Mouse (Mus musculus): ENCODE data around the gene Ddx31. TPM values are rescaled to one million over a fixed set of nuclear protein-coding genes. Genes with fewer than 3 reads are reported as not detected.

The Ddx31 gene
- polyA plus RNA-seq, 1 experiment from 2014 or later = 10.5 TPM

GRCm38 (mm10) chr2:28818866-28819265 lies 21.3 kb upstream of the Ddx31 start:
- ChIA-PET CTCF (no interaction called here), POLR2A (interaction anchor here (0.7 kb wide), 1 partner anchor 10 kb away, joined by 4 read pairs; no protein-coding TSS in a partner anchor)
- no peak for TF ChIP-seq CTCF (IDR thresholded peaks at IDR 0.05)
- no peaks in the 10 kb centered on the region for H3K27me3 ChIP-seq
- in situ Hi-C loops (cut with MboI; ENCODE audit: low pct_unique_long_range_greater_than_20kb) = no loop called here
- no peak for DNase-seq (ENCODE audit: low read depth, low spot score)
- ATAC-seq = no peak

GRCm38 (mm10) chr2:28829265-28829664 lies 10.9 kb upstream of the Ddx31 start:
- no peaks in the 10 kb centered on the region for H3K27me3 ChIP-seq
- CTCF ChIA-PET = no interaction called here
- in situ Hi-C loops (cut with MboI; ENCODE audit: low pct_unique_long_range_greater_than_20kb) = no loop called here
- POLR2A ChIA-PET = no interaction called here
- ATAC-seq (no peak), DNase-seq (ENCODE audit: low read depth, low spot score) (no peak)
- peak; percentile 46 for TF ChIP-seq CTCF (IDR thresholded peaks at IDR 0.05)

GRCm38 (mm10) chr2:28836181-28836940 lies 3.8 kb upstream of the Ddx31 start:
- CTCF ChIA-PET = interaction anchor here (1.2 to 2.1 kb wide), 2 partner anchors 9 to 80 kb away, joined by 3 to 13 read pairs; no protein-coding TSS in a partner anchor
- POLR2A ChIA-PET = no interaction called here
- in situ Hi-C loops (cut with MboI; ENCODE audit: low pct_unique_long_range_greater_than_20kb) = no loop called here
- TF ChIP-seq CTCF (IDR thresholded peaks at IDR 0.05) = no peak
- H3K27me3 ChIP-seq = no peaks in the 10 kb centered on the region
- ATAC-seq = no peak
- no peak for DNase-seq (ENCODE audit: low read depth, low spot score)

- CTCF ChIA-PET = no interaction called here
- TF ChIP-seq CTCF (IDR thresholded peaks at IDR 0.05) = no peak
- POLR2A ChIA-PET = interaction anchor here (0.8 kb wide), 1 partner anchor 16 kb away, joined by 4 read pairs; no protein-coding TSS in a partner anchor
- in situ Hi-C loops (cut with MboI; ENCODE audit: low pct_unique_long_range_greater_than_20kb) = no loop called here
- DNase-seq (ENCODE audit: low read depth, low spot score) (no peak), ATAC-seq (no peak)
- H3K27me3 ChIP-seq = no peaks in the 10 kb centered on the region
Observed at GRCm38 (mm10) chr2:28839501-28840221, 545 bp upstream of the Ddx31 start.

- ATAC-seq (no peak), DNase-seq (ENCODE audit: low read depth, low spot score) (no peak)
- POLR2A ChIA-PET = no interaction called here
- CTCF ChIA-PET = interaction anchor here (1.5 to 2.4 kb wide), 2 partner anchors 9 to 86 kb away, joined by 3 to 9 read pairs; no protein-coding TSS in a partner anchor
- TF ChIP-seq CTCF (IDR thresholded peaks at IDR 0.05) = no peak
- in situ Hi-C loops (cut with MboI; ENCODE audit: low pct_unique_long_range_greater_than_20kb) = no loop called here
- H3K27me3 ChIP-seq = no peaks in the 10 kb centered on the region
Observed at GRCm38 (mm10) chr2:28842042-28842441, 1.8 kb downstream of the Ddx31 start.

GRCm38 (mm10) chr2:28848879-28849278 lies 8.7 kb downstream of the Ddx31 start:
- no peaks in the 10 kb centered on the region for H3K27me3 ChIP-seq
- POLR2A ChIA-PET = no interaction called here
- in situ Hi-C loops (cut with MboI; ENCODE audit: low pct_unique_long_range_greater_than_20kb) = no loop called here
- no peak for ATAC-seq
- DNase-seq (ENCODE audit: low read depth, low spot score) = no peak
- CTCF ChIA-PET = no interaction called here
- TF ChIP-seq CTCF (IDR thresholded peaks at IDR 0.05) = no peak

- ATAC-seq (no peak), DNase-seq (ENCODE audit: low read depth, low spot score) (no peak)
- ChIA-PET CTCF (no interaction called here), POLR2A (no interaction called here)
- H3K27me3 ChIP-seq = no peaks in the 10 kb centered on the region
- TF ChIP-seq CTCF (IDR thresholded peaks at IDR 0.05) = no peak
- in situ Hi-C loops (cut with MboI; ENCODE audit: low pct_unique_long_range_greater_than_20kb) = no loop called here
Observed at GRCm38 (mm10) chr2:28852594-28852993, 12.4 kb downstream of the Ddx31 start.

- ChIA-PET CTCF (interaction anchor here (1.1 to 1.7 kb wide), 4 partner anchors 9 to 37 kb away, joined by 3 to 4 read pairs (median 4); no protein-coding TSS in a partner anchor), POLR2A (no interaction called here)
- DNase-seq (ENCODE audit: low read depth, low spot score) = no peak
- no peak for ATAC-seq
- in situ Hi-C loops (cut with MboI; ENCODE audit: low pct_unique_long_range_greater_than_20kb) = no loop called here
- H3K27me3 ChIP-seq = no peaks in the 10 kb centered on the region
- TF ChIP-seq CTCF (IDR thresholded peaks at IDR 0.05) = peak; percentile 32
Observed at GRCm38 (mm10) chr2:28855773-28856172, 15.6 kb downstream of the Ddx31 start.

GRCm38 (mm10) chr2:28859303-28859702 lies 19.1 kb downstream of the Ddx31 start:
- ATAC-seq (no peak), DNase-seq (ENCODE audit: low read depth, low spot score) (no peak)
- no peaks in the 10 kb centered on the region for H3K27me3 ChIP-seq
- in situ Hi-C loops (cut with MboI; ENCODE audit: low pct_unique_long_range_greater_than_20kb) = no loop called here
- ChIA-PET POLR2A (no interaction called here), CTCF (no interaction called here)
- TF ChIP-seq CTCF (IDR thresholded peaks at IDR 0.05) = no peak

GRCm38 (mm10) chr2:28860678-28861423 lies 20.6 kb downstream of the Ddx31 start:
- POLR2A ChIA-PET = interaction anchor here (0.6 to 0.9 kb wide), 2 partner anchors 17 to 20 kb away, joined by 3 read pairs; no protein-coding TSS in a partner anchor
- no peak for TF ChIP-seq CTCF (IDR thresholded peaks at IDR 0.05)
- in situ Hi-C loops (cut with MboI; ENCODE audit: low pct_unique_long_range_greater_than_20kb) = no loop called here
- CTCF ChIA-PET = interaction anchor here (1.4 kb wide), 1 partner anchor 12 kb away, joined by 3 read pairs; no protein-coding TSS in a partner anchor
- DNase-seq (ENCODE audit: low read depth, low spot score) = no peak
- H3K27me3 ChIP-seq = no peaks in the 10 kb centered on the region
- ATAC-seq = no peak

All from Patski (cell line).